Mouse (Mus musculus): ENCODE measurements around the gene Fam189a1. TPM values are rescaled to one million over a fixed set of nuclear protein-coding genes. Genes with fewer than 3 reads are reported as not detected.

The Fam189a1 gene
- total and polyA plus RNA-seq, 3 experiments: not detected

DNA sequence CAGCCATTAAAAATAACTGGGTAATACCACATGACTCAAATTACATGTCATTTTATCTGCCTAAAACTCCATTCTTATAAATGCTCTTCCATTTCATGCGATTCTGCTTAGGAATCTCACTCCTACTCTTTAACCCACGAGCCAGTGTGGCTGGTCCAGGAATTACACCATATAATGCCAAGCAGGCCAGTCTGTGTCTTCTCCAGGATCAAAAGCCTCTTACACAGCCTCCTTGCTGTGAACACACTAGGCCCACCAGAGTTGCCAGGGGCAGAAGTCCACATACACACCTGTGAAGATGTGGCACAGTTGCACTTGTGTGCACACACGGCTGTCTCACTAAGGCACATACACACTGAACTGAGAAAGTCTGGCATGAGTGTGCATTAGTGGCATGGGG, 50.8 kb downstream of the Fam189a1 start:
- Histone ChIP-seq H3K4me1 (ENCODE audit: control insufficient read depth in 1 of 2, insufficient read depth in 2 of 2, low read length in 2 of 2) (no peaks in the 10 kb centered on the region), H3K9ac (ENCODE audit: control insufficient read depth, low read depth, low read length, poor library complexity, severe bottlenecking) (no peak overlapping the region), H3K36me3 (ENCODE audit: control insufficient read depth in 1 of 2, insufficient read depth in 2 of 2, low read length in 2 of 2) (no peaks in the 10 kb centered on the region), H3K27ac (ENCODE audit: control insufficient read depth, low read depth, low read length) (no peak overlapping the region), H3K4me3 (ENCODE audit: control insufficient read depth in 1 of 2, insufficient read depth in 1 of 2, low read depth in 2 of 2, low read length in 2 of 2) (no peak overlapping the region), H3K27me3 (ENCODE audit: control insufficient read depth in 1 of 2, insufficient read depth in 2 of 2, low read length in 2 of 2) (no peaks in the 10 kb centered on the region), H3K9me3 (replicated peaks; ENCODE audit: insufficient read depth, low read length) (no peaks in the 10 kb centered on the region), H3K79me2 (ENCODE audit: control insufficient read depth, insufficient read depth, low read length, poor library complexity) (no peaks in the 10 kb centered on the region)
- TF ChIP-seq NRF1 (IDR thresholded peaks at IDR 0.05; ENCODE audit: insufficient read depth, low read depth, low read length, poor library complexity, severe bottlenecking) (no peak), KAT2A (conservative IDR thresholded peaks at IDR 0.05; ENCODE audit: low read depth, low read length) (no peak), RAD21 (IDR thresholded peaks at IDR 0.05; ENCODE audit: low read depth, low read length) (no peak), ZMIZ1 (IDR thresholded peaks at IDR 0.05; ENCODE audit: low read depth, low read length) (no peak), ZC3H11A (IDR thresholded peaks at IDR 0.05; ENCODE audit: low read depth, low read length) (no peak), ELF1 (IDR thresholded peaks at IDR 0.05; ENCODE audit: low read depth, low read length) (no peak), MYB (IDR thresholded peaks at IDR 0.05; ENCODE audit: low read depth, low read length) (no peak)
- no peak for DNase-seq (ENCODE audit: low read depth, low spot score)

DNA sequence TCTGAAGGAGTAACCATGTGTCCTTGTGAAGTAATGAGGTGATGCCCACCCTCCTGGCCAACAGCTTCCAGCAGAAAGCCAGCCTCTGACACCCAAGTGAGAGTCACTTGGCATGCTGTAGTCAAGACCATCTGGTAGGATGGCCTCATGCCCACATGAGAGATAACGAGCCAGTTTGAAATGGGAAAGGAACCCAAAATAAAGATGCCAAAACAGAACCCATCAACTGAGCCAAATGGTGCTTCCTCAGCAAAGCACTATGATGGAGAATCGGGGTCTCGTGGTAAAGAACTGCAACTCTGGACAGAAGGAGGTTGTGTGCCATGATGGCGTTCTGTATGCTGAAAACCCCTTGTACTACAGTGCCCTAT, 51.3 kb downstream of the Fam189a1 start:
- no peak overlapping the region for H3K9ac ChIP-seq (ENCODE audit: control insufficient read depth, low read depth, low read length, poor library complexity, severe bottlenecking)
- no peaks in the 10 kb centered on the region for H3K4me1 ChIP-seq (ENCODE audit: control insufficient read depth in 1 of 2, insufficient read depth in 2 of 2, low read length in 2 of 2)
- DNase-seq (ENCODE audit: low read depth, low spot score): no peak
- no peak overlapping the region for H3K4me3 ChIP-seq (ENCODE audit: control insufficient read depth in 1 of 2, insufficient read depth in 1 of 2, low read depth in 2 of 2, low read length in 2 of 2)
- no peaks in the 10 kb centered on the region for H3K36me3 ChIP-seq (ENCODE audit: control insufficient read depth in 1 of 2, insufficient read depth in 2 of 2, low read length in 2 of 2)
- no peaks in the 10 kb centered on the region for H3K79me2 ChIP-seq (ENCODE audit: control insufficient read depth, insufficient read depth, low read length, poor library complexity)
- no peak overlapping the region for H3K27ac ChIP-seq (ENCODE audit: control insufficient read depth, low read depth, low read length)
- no peaks in the 10 kb centered on the region for H3K27me3 ChIP-seq (ENCODE audit: control insufficient read depth in 1 of 2, insufficient read depth in 2 of 2, low read length in 2 of 2)
- TF ChIP-seq POLR2A (IDR thresholded peaks at IDR 0.05; ENCODE audit: control insufficient read depth in 1 of 2, insufficient read depth in 1 of 2, low read depth in 1 of 2, low read length in 2 of 2, poor library complexity in 1 of 2) (no peak), CHD2 (IDR thresholded peaks at IDR 0.05; ENCODE audit: low read length) (no peak), BHLHE40 (IDR thresholded peaks at IDR 0.05; ENCODE audit: borderline replicate concordance, low read depth, low read length) (no peak), MAX (IDR thresholded peaks at IDR 0.05; ENCODE audit: low read length) (no peak), EP300 (IDR thresholded peaks at IDR 0.05; ENCODE audit: low read depth in 1 of 2, low read length in 2 of 2) (no peak), MYB (IDR thresholded peaks at IDR 0.05; ENCODE audit: low read depth, low read length) (no peak), ZC3H11A (IDR thresholded peaks at IDR 0.05; ENCODE audit: low read depth, low read length) (no peak), TCF12 (IDR thresholded peaks at IDR 0.05; ENCODE audit: low read depth, low read length) (no peak), TAL1 (IDR thresholded peaks at IDR 0.05; ENCODE audit: low read length) (no peak), TBP (IDR thresholded peaks at IDR 0.05; ENCODE audit: low read depth, low read length) (no peak), SIN3A (IDR thresholded peaks at IDR 0.05; ENCODE audit: low read length) (no peak), UBTF (IDR thresholded peaks at IDR 0.05; ENCODE audit: borderline replicate concordance, insufficient read depth, low read depth, low read length) (no peak), CTCF (IDR thresholded peaks at IDR 0.05 in 2 of 3, conservative IDR thresholded peaks at IDR 0.05 in 1 of 3; ENCODE audit: control insufficient read depth in 1 of 3, insufficient read depth in 1 of 3, low read depth in 2 of 3, low read length in 3 of 3, poor library complexity in 1 of 3, severe bottlenecking in 1 of 3) (no peak)
- no peaks in the 10 kb centered on the region for H3K9me3 ChIP-seq (replicated peaks; ENCODE audit: insufficient read depth, low read length)
